Mouse (Mus musculus): ENCODE measurements around the gene Itga11. TPM values are rescaled to one million over a fixed set of nuclear protein-coding genes. Genes with fewer than 3 reads are reported as not detected.

Itga11 gene
- polyA plus RNA-seq, 1 experiment from 2014 or later: 0.29 TPM

DNA sequence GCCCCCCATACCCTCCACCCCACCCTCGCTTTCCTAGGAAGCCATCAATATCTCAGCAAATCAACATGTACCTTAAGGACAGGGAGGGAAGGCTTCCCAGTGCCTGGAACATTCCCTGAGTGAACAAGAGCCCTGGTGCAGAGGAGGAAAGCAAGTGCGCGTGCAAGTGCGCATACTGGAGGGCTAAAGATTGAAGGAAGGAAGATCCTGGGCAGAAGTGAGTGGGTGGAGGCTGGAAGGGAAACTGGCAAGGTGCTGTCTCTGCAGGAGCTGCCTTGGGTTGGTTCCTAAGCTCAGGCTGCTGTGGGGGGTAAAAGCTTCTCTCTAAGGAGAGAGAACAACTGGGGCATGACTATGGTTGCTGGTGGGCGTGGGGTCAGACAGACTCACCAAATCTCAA is 32.4 kb downstream of the Itga11 start:
- Histone ChIP-seq H3K27ac (replicated peaks) (no peak overlapping the region), H3K4me2 (replicated peaks; ENCODE audit: low read depth) (no peak overlapping the region), H3K27me3 (ENCODE audit: control insufficient read depth, insufficient read depth, low read length) (no peaks in the 10 kb centered on the region), H3K36me3 (ENCODE audit: control insufficient read depth, insufficient read depth, low read length) (no peaks in the 10 kb centered on the region), H3K4me3 (ENCODE audit: low read depth, low read length) (no peak overlapping the region), H3K4me1 (replicated peaks; ENCODE audit: control insufficient read depth, insufficient read depth) (no peaks in the 10 kb centered on the region; the same call in 1 of the 2 replicates), H3K9me3 (ENCODE audit: control insufficient read depth, low read length) (no peaks in the 10 kb centered on the region), H3K9ac (ENCODE audit: low read length) (no peak overlapping the region)
- TF ChIP-seq CTCF (IDR thresholded peaks at IDR 0.05; ENCODE audit: low read depth): no peak
- no peak for TF ChIP-seq EP300 (optimal IDR thresholded peaks at IDR 0.05)
- ATAC-seq (ENCODE audit: low FRiP score, low TSS enrichment) (no peak), DNase-seq (ENCODE audit: low spot score) (no peak)
- WGBS: 87% methylated on average over 5 of the region's 5 CpGs

DNA sequence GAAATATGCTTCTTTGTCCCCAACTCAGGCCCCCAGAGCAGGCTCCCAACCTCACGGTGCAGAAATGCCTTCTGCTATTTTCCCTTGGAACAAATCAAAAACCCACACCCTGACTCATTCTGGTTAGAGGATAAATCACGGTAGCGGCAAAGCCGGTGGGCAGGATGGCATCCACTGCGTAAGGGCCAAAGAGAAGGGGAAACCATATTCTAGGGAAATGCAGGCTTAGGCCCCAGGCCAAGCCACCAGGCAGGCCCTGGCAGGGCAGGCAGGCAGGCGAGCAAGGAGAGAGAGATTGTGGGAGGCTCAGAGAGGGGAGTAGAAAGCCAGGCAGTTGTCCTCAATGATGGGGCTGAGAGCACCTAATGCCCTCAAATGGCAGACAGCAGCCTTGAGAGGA is 34.7 kb downstream of the Itga11 start:
- TF ChIP-seq EP300 (optimal IDR thresholded peaks at IDR 0.05) (no peak), CTCF (IDR thresholded peaks at IDR 0.05; ENCODE audit: low read depth) (no peak)
- no peak overlapping the region for H3K27ac ChIP-seq (replicated peaks)
- H3K27me3 ChIP-seq (ENCODE audit: control insufficient read depth, insufficient read depth, low read length): no peaks in the 10 kb centered on the region
- H3K36me3 ChIP-seq (ENCODE audit: control insufficient read depth, insufficient read depth, low read length): no peaks in the 10 kb centered on the region
- no peaks in the 10 kb centered on the region for H3K9me3 ChIP-seq (ENCODE audit: control insufficient read depth, low read length)
- H3K4me3 ChIP-seq (ENCODE audit: low read depth, low read length): no peak overlapping the region
- WGBS: 40% methylated on average over 6 of the region's 6 CpGs
- H3K9ac ChIP-seq (ENCODE audit: low read length): no peak overlapping the region
- no peak overlapping the region for H3K4me2 ChIP-seq (replicated peaks; ENCODE audit: low read depth)
- ATAC-seq (ENCODE audit: low FRiP score, low TSS enrichment) (no peak), DNase-seq (ENCODE audit: low spot score) (no peak)
- no peaks in the 10 kb centered on the region; the same call in 1 of the 2 replicates for H3K4me1 ChIP-seq (replicated peaks; ENCODE audit: control insufficient read depth, insufficient read depth)

DNA sequence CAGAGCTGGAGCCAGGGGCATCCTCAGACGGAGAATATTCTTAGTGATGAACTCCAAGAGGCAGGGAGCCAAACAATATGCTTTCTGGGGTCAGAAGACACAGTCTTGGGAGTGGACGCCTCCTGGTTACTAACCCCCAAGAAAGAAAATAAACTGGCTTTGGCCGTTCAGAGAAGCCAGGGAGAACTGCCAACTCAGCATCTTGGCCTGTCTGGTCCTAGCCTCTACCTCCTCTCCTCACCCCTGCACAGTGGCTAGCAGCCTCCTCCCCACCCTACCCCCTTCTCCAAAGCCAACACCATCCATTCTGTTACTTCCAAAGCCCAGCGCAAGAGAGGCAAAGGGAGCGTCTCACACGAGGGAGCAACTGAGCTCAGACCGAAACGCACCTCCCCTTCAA is 35.4 kb downstream of the Itga11 start:
- no peak overlapping the region for H3K4me2 ChIP-seq (replicated peaks; ENCODE audit: low read depth)
- no peak overlapping the region for H3K27ac ChIP-seq (replicated peaks)
- whole genome bisulfite sequencing: 67% methylated on average over 8 of the region's 8 CpGs
- H3K4me3 ChIP-seq (ENCODE audit: low read depth, low read length): no peak overlapping the region
- no peak overlapping the region for H3K9ac ChIP-seq (ENCODE audit: low read length)
- no peaks in the 10 kb centered on the region for H3K9me3 ChIP-seq (ENCODE audit: control insufficient read depth, low read length)
- no peaks in the 10 kb centered on the region for H3K36me3 ChIP-seq (ENCODE audit: control insufficient read depth, insufficient read depth, low read length)
- ATAC-seq (ENCODE audit: low FRiP score, low TSS enrichment): no peak
- no peak for DNase-seq (ENCODE audit: low spot score)
- no peaks in the 10 kb centered on the region for H3K4me1 ChIP-seq (replicated peaks; ENCODE audit: control insufficient read depth, insufficient read depth)
- no peak for TF ChIP-seq EP300 (optimal IDR thresholded peaks at IDR 0.05)
- TF ChIP-seq CTCF (IDR thresholded peaks at IDR 0.05; ENCODE audit: low read depth): no peak
- no peaks in the 10 kb centered on the region for H3K27me3 ChIP-seq (ENCODE audit: control insufficient read depth, insufficient read depth, low read length)

DNA sequence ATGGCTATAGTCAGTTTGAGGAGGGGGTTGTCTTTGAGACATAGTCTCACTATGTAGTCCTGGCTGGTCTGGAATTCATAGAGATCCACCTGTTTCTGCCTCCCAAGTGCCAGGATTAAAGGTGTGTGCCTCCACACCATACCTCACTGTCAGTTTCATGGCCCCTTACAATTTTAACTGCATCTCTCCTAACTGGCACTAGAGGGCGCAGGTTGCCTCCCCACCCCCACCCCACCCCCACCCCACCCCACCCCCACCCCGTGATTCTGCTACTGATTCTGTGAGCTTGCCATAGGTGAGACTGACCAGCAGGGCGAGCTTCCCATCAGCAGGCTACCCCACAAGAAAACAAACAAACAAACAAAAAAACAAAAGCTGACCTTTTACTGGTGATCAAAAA is 36.7 kb downstream of the Itga11 start:
- Histone ChIP-seq H3K9me3 (ENCODE audit: control insufficient read depth, low read length) (no peaks in the 10 kb centered on the region), H3K9ac (ENCODE audit: low read length) (no peak overlapping the region), H3K4me2 (replicated peaks; ENCODE audit: low read depth) (no peak overlapping the region), H3K4me3 (ENCODE audit: low read depth, low read length) (no peak overlapping the region), H3K27me3 (ENCODE audit: control insufficient read depth, insufficient read depth, low read length) (no peaks in the 10 kb centered on the region), H3K4me1 (replicated peaks; ENCODE audit: control insufficient read depth, insufficient read depth) (no peaks in the 10 kb centered on the region), H3K36me3 (ENCODE audit: control insufficient read depth, insufficient read depth, low read length) (no peaks in the 10 kb centered on the region), H3K27ac (replicated peaks) (no peak overlapping the region)
- ATAC-seq (ENCODE audit: low FRiP score, low TSS enrichment): no peak
- TF ChIP-seq CTCF (IDR thresholded peaks at IDR 0.05; ENCODE audit: low read depth): 0 out of 2 replicates have a peak, but pooled peaks have one; percentile 5
- TF ChIP-seq EP300 (optimal IDR thresholded peaks at IDR 0.05): no peak
- no peak for DNase-seq (ENCODE audit: low spot score)
- WGBS: 47% methylated on average over 3 of the region's 3 CpGs

DNA sequence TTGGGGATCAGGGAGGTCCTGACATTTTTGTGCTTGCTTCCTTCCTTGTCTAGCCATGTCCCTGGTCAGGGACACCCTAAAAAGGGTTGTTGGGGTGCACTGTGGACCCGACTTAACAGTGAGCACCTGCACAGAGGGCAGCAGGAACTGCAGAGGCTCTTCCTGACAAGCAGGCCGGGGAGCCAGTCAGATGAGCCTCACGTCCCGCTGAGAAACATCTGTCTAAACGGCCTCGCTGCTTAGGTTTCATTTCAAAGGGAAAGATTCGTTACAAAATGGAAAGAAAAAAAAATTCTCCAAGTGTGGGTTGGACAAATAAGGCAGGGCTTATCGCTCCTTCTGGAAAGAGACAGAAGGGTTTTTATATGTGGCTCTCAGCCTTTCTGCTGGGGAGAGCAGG is 40.4 kb downstream of the Itga11 start:
- 24% methylated on average over 8 of the region's 8 CpGs for WGBS
- DNase-seq (ENCODE audit: low spot score) (no peak), ATAC-seq (ENCODE audit: low FRiP score, low TSS enrichment) (no peak)
- no peak overlapping the region for H3K27ac ChIP-seq (replicated peaks)
- no peaks in the 10 kb centered on the region for H3K4me1 ChIP-seq (replicated peaks; ENCODE audit: control insufficient read depth, insufficient read depth)
- no peaks in the 10 kb centered on the region for H3K36me3 ChIP-seq (ENCODE audit: control insufficient read depth, insufficient read depth, low read length)
- H3K4me2 ChIP-seq (replicated peaks; ENCODE audit: low read depth): peak overlapping the region; percentile 23; the same call in 1 of the 2 replicates
- H3K9ac ChIP-seq (ENCODE audit: low read length): no peak overlapping the region
- TF ChIP-seq CTCF (IDR thresholded peaks at IDR 0.05; ENCODE audit: low read depth): no peak
- TF ChIP-seq EP300 (optimal IDR thresholded peaks at IDR 0.05): no peak
- H3K9me3 ChIP-seq (ENCODE audit: control insufficient read depth, low read length): no peaks in the 10 kb centered on the region
- H3K4me3 ChIP-seq (ENCODE audit: low read depth, low read length): no peak overlapping the region
- no peaks in the 10 kb centered on the region for H3K27me3 ChIP-seq (ENCODE audit: control insufficient read depth, insufficient read depth, low read length)

DNA sequence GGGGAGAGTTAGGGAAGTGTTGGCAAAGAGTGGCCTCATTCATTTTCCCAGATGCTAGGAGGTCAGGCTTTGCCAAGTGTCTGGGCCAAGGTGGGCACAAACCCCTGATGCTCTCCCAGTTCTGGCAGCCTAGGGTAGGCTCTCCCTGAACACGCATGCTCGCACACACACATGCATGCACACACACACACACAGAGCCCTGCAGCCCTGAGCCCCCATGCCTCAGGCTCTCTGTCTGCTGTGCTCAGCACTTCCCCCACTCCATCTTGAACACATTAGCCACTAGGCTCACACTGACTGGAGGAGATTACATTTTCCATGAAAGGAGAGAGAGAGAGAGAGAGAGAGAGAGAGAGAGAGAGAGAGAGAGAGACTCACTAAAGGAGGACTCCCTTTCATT is 44.2 kb downstream of the Itga11 start:
- 91% methylated on average over 2 of the region's 2 CpGs for WGBS

More for the DNA sequence above, 44.2 kb downstream of the Itga11 start:
- ATAC-seq (ENCODE audit: low FRiP score, low TSS enrichment) (no peak), DNase-seq (ENCODE audit: low spot score) (no peak)
- Histone ChIP-seq H3K27me3 (ENCODE audit: control insufficient read depth, insufficient read depth, low read length) (no peaks in the 10 kb centered on the region), H3K9me3 (ENCODE audit: control insufficient read depth, low read length) (no peaks in the 10 kb centered on the region), H3K36me3 (ENCODE audit: control insufficient read depth, insufficient read depth, low read length) (no peaks in the 10 kb centered on the region), H3K4me1 (replicated peaks; ENCODE audit: control insufficient read depth, insufficient read depth) (no peaks in the 10 kb centered on the region), H3K9ac (ENCODE audit: low read length) (no peak overlapping the region), H3K27ac (replicated peaks) (no peak overlapping the region), H3K4me2 (replicated peaks; ENCODE audit: low read depth) (no peak overlapping the region), H3K4me3 (ENCODE audit: low read depth, low read length) (no peak overlapping the region)
- TF ChIP-seq CTCF (IDR thresholded peaks at IDR 0.05; ENCODE audit: low read depth) (no peak), EP300 (optimal IDR thresholded peaks at IDR 0.05) (no peak)
